Mouse (Mus musculus) limb, embryonic 14.5 days (tissue): ENCODE results near the gene Olfr713. TPM values are rescaled to one million over a fixed set of nuclear protein-coding genes. Genes with fewer than 3 reads are reported as not detected.

Experiments used
- ATAC-seq: fragments of 200-750 bp; cut with Nextera tagmentation; 2 replicates; pipeline ENCODE4 v1.8.0; 2017; ENCODE audit warnings: low read depth, moderate number of reproducible peaks, moderate TSS enrichment; ENCODE audit not compliant: low FRiP score
- DNase-seq: peaks from one replicate; pipeline ENCODE4 v3.0.0-alpha.2; 2015; ENCODE audit warnings: low spot score
- H3K27ac ChIP-seq: fragments of 300-500 bp; sonication (generic); replicated peaks from 2 replicates; pipeline ENCODE4 v1.5.1; 2014; ENCODE audit warnings: low read depth, mild to moderate bottlenecking, low read length, moderate library complexity, mixed read lengths
- H3K27me3 ChIP-seq: fragments of 300-500 bp; sonication (generic); 2 replicates; pipeline ENCODE4 v1.6.1; 2014; ENCODE audit warnings: low read length, mixed read lengths; ENCODE audit not compliant: control insufficient read depth, insufficient read depth
- H3K36me3 ChIP-seq: fragments of 300-500 bp; sonication (generic); 2 replicates; pipeline ENCODE4 v1.6.1; 2014; ENCODE audit warnings: mild to moderate bottlenecking, low read length, moderate library complexity, mixed read lengths; ENCODE audit not compliant: control insufficient read depth, insufficient read depth
- H3K4me1 ChIP-seq: fragments of 300-500 bp; sonication (generic); 2 replicates; pipeline ENCODE4 v1.6.1; 2014; ENCODE audit warnings: antibody characterized with exemption, low read length, mixed read lengths; ENCODE audit not compliant: control insufficient read depth, insufficient read depth
- H3K4me2 ChIP-seq: fragments of 300-500 bp; sonication (generic); replicated peaks from 2 replicates; pipeline ENCODE4 v1.6.1; 2014; ENCODE audit warnings: low read depth, mild to moderate bottlenecking, low read length, moderate library complexity; ENCODE audit not compliant: severe bottlenecking
- H3K4me3 ChIP-seq: fragments of 300-500 bp; sonication (generic); replicated peaks from 2 replicates; pipeline ENCODE4 v1.5.1; 2014; ENCODE audit warnings: low read length
- H3K9ac ChIP-seq: fragments of 300-500 bp; sonication (generic); 2 replicates; pipeline ENCODE4 v1.6.1; 2014; ENCODE audit warnings: mild to moderate bottlenecking, low read depth, low read length, moderate library complexity; ENCODE audit not compliant: severe bottlenecking
- H3K9me3 ChIP-seq: fragments of 300-500 bp; sonication (generic); 2 replicates; pipeline ENCODE4 v1.6.1; 2016; ENCODE audit warnings: low read length; ENCODE audit not compliant: control insufficient read depth
- POLR2A ChIP-seq: fragments of 200-500 bp; IDR thresholded peaks from 2 replicates; pipeline ENCODE4 v1.8.0; 2012; ENCODE audit warnings: inconsistent platforms, mild to moderate bottlenecking, moderate library complexity, borderline replicate concordance; ENCODE audit not compliant: insufficient read depth, insufficient read length; ENCODE audit errors: extremely low read depth
- WGBS: fragments of 180-500 bp; shearing (Covaris S2); extraction: QIAGEN DNeasy Blood & Tissue Kit; methylation state at CpG from one replicate; pipeline ENCODE4 v1.1.7; 2014; 5-methylcytosine and 5-hydroxymethylcytosine counted together
- polyA plus RNA-seq, 2 experiments: library from polyadenylated mRNA; depleted of rRNA in 1 of 2; stranded (reverse) in 1 of 2; unstranded in 1 of 2; fragments of >200 nt; fragmentation: Nextera tagmentation in 1 of 2; extraction: Ambion mirVana in 1 of 2; gene quantifications; 2 replicates each; pipeline versions ENCODE4 v1.2.1 to v1.2.3; 2012 to 2014

Olfr713 gene
- polyA plus RNA-seq, 2 experiments, result not detected

GRCm38 (mm10) chr7:107039934-107040563, 9.1 kb downstream of the Olfr713 start:
- no peak for DNase-seq
- Histone ChIP-seq H3K4me2 (no peak overlapping the region), H3K9ac (no peak overlapping the region), H3K4me1 (no peaks in the 10 kb centered on the region), H3K9me3 (no peaks in the 10 kb centered on the region), H3K27ac (no peak overlapping the region), H3K27me3 (no peaks in the 10 kb centered on the region), H3K36me3 (no peaks in the 10 kb centered on the region), H3K4me3 (no peak overlapping the region)
- 56% methylated on average over 2 of the region's 2 CpGs for WGBS
- TF ChIP-seq POLR2A, result no peak
- ATAC-seq, result no peak

GRCm38 (mm10) chr7:107043136-107043535, 12.2 kb downstream of the Olfr713 start:
- no peak for TF ChIP-seq POLR2A
- no peaks in the 10 kb centered on the region for H3K36me3 ChIP-seq
- H3K4me1 ChIP-seq, result no peaks in the 10 kb centered on the region
- no peak for DNase-seq
- WGBS, result 86% methylated on average over 3 of the region's 3 CpGs
- no peak overlapping the region for H3K4me2 ChIP-seq
- H3K9me3 ChIP-seq, result no peaks in the 10 kb centered on the region
- H3K27ac ChIP-seq, result no peak overlapping the region
- H3K4me3 ChIP-seq, result no peak overlapping the region
- no peak for ATAC-seq
- H3K27me3 ChIP-seq, result no peaks in the 10 kb centered on the region
- no peak overlapping the region for H3K9ac ChIP-seq

GRCm38 (mm10) chr7:107044407-107044806, 13.4 kb downstream of the Olfr713 start:
- Histone ChIP-seq H3K4me2 (no peak overlapping the region), H3K9ac (no peak overlapping the region), H3K27me3 (no peaks in the 10 kb centered on the region), H3K4me1 (no peaks in the 10 kb centered on the region), H3K27ac (no peak overlapping the region), H3K36me3 (no peaks in the 10 kb centered on the region), H3K9me3 (no peaks in the 10 kb centered on the region), H3K4me3 (no peak overlapping the region)
- ATAC-seq (no peak), DNase-seq (no peak)
- no peak for TF ChIP-seq POLR2A
- WGBS, result 73% methylated on average over 1 of the region's 1 CpGs

DNA sequence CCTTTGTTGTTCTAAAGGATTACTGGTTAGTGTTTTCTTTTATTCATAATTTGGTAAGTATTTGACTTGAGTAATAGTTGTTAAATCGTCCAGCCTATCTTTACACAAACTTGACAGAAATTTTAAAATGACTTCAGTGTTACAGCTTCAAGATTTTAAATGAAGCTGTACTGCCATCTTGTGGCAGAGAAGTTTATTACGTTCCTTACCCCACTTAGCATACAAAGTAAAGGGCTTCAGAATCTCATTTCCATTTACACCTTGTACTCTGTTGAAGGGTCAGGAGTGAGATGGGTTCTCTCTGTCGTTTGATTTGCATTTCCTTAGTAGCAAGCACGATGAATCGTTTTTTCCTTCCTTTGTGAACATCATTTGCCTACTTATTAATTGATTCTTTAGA, 14.9 kb downstream of the Olfr713 start:
- DNase-seq, result peak; percentile 61
- no peaks in the 10 kb centered on the region for H3K36me3 ChIP-seq
- WGBS, result 9% methylated on average over 5 of the region's 5 CpGs
- H3K4me2 ChIP-seq, result no peak overlapping the region
- H3K27me3 ChIP-seq, result no peaks in the 10 kb centered on the region
- no peak overlapping the region for H3K4me3 ChIP-seq
- H3K27ac ChIP-seq, result no peak overlapping the region
- H3K4me1 ChIP-seq, result no peaks in the 10 kb centered on the region
- H3K9ac ChIP-seq, result no peak overlapping the region
- ATAC-seq, result no peak
- no peak for TF ChIP-seq POLR2A
- H3K9me3 ChIP-seq, result no peaks in the 10 kb centered on the region

- Histone ChIP-seq H3K9me3 (no peaks in the 10 kb centered on the region), H3K9ac (no peak overlapping the region), H3K4me3 (no peak overlapping the region), H3K4me1 (no peaks in the 10 kb centered on the region), H3K27me3 (no peaks in the 10 kb centered on the region), H3K4me2 (no peak overlapping the region), H3K27ac (no peak overlapping the region), H3K36me3 (no peaks in the 10 kb centered on the region)
- DNase-seq (no peak), ATAC-seq (no peak)
- 36% methylated on average over 3 of the region's 3 CpGs for WGBS
- no peak for TF ChIP-seq POLR2A
Measured at GRCm38 (mm10) chr7:107047578-107047977, 16.6 kb downstream of the Olfr713 start.
